Mouse (Mus musculus) bone marrow, adult 2 months (tissue): ENCODE measurements at regions not wholly inside any gene's neighbourhood (a gene's known extent, or its start where the extent isn't known, plus 50 kb on each side); places are given as distances from the start of the nearest gene placed in this dataset.

Source experiments
- H3K27ac ChIP-seq: fragments of 200-500 bp; 2 replicates; pipeline ENCODE4 v1.5.1; 2012; ENCODE audit warnings: low read depth, mild to moderate bottlenecking, control low read depth, inconsistent platforms, low read length; ENCODE audit not compliant: control insufficient read depth, poor library complexity, insufficient read depth
- H3K4me1 ChIP-seq: fragments of 200-500 bp; 2 replicates; pipeline ENCODE4 v1.6.1; 2011; ENCODE audit warnings: low read length; ENCODE audit not compliant: control insufficient read depth, insufficient read depth
- H3K4me3 ChIP-seq: fragments of 200-500 bp; replicated peaks from 2 replicates; pipeline ENCODE3; 2011; ENCODE audit warnings: mild to moderate bottlenecking, low read depth, low read length, control low read depth; ENCODE audit not compliant: control insufficient read depth
- CTCF ChIP-seq: fragments of 200-500 bp; IDR thresholded peaks from 2 replicates; pipeline ENCODE4 v1.5.1; 2011; ENCODE audit warnings: low read length, control low read depth; ENCODE audit not compliant: control insufficient read depth, insufficient read depth
- POLR2A ChIP-seq: fragments of 200-500 bp; IDR thresholded peaks from 2 replicates; pipeline ENCODE4 v1.6.1; 2011; ENCODE audit warnings: low read depth, mild to moderate bottlenecking, control low read depth, low read length, borderline replicate concordance; ENCODE audit not compliant: control insufficient read depth
- WGBS: fragments of 180-500 bp; shearing (Covaris S2); methylation state at CpG from one replicate; pipeline ENCODE4 v1.1.7; 2018; 5-methylcytosine and 5-hydroxymethylcytosine counted together

DNA sequence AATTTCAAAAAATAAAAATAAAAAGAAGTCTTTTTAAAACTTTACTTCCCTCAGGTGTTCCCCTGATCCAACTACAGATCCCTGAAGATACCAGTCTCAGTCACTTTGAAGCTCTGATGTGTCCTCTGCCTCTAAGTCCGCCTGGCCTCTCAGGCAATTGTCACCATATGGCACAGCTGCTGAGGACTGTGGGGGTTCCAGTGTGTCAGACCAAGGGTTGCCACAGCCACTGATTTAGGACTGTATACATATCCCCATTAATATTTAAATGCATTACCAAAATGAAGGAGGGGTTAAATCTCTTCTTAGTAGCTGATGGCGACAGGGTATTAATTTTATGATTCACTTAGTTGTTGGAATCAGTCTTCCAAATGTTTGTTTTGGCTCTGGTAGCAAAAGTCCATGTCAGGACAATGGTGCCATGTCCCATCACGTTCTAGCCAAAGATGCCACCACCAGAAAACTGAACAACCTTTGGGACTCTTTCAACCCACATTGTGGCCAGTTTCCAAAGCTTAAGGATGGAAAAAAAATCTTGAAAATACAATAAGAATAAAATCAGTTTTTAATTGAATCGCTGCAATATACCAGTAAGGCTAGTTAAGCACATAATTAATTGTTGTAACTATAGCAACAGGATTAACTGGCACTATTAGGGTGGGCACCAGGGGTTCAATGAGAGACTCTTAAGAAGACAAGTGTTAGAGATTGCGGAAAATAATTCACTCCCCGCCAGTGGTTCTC, 62.5 kb downstream of the Arrdc4 start:
- WGBS: 74% methylated on average over 6 of the region's 6 CpGs
- H3K4me3 ChIP-seq: no peak overlapping the region
- no peak overlapping the region for H3K27ac ChIP-seq
- peaks cover 1% of the 10 kb centered on the region; the same call in 1 of the 2 replicates for H3K4me1 ChIP-seq
- TF ChIP-seq POLR2A (no peak), CTCF (no peak)

DNA sequence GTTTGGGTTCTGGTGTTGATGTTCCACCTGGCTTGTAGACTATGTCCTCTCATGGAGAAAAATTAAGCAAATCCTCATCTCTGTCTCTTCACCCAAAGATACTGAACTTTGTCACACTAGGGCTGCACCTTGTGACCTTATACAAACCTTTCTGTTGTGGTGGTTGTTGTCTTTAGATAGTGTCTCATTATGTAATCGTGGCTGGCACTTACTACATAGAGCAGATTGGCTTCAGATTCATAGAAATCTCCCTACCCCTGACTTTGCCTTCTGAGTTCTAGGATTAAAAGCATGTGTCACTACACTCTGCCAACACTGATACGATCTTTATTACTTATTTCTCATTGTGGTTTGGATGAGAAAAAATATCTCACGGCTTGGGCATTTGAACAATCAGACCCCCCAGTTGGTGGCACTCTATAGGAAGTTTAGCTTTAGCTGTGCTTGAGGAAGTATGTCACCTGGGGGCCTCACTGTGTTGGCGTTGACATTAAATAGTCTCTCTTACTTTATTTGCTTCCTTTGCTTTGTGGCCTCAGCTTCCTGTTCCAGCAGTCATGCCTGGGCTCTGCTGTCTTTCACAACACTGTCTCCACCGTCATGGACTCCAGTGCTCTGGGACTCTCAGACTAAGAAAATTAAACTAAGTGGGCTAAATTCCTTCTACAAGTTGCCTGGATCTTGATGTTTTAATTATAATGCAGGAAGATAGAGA, 66.0 kb downstream of the Arrdc4 start:
- peaks cover 1% of the 10 kb centered on the region; the same call in 1 of the 2 replicates for H3K4me1 ChIP-seq
- H3K4me3 ChIP-seq: no peak overlapping the region
- 4% methylated on average over 5 of the region's 5 CpGs for whole genome bisulfite sequencing
- peak overlapping the region; percentile 57; the same call in 1 of the 2 replicates for H3K27ac ChIP-seq
- TF ChIP-seq CTCF: no peak
- no peak for TF ChIP-seq POLR2A

DNA sequence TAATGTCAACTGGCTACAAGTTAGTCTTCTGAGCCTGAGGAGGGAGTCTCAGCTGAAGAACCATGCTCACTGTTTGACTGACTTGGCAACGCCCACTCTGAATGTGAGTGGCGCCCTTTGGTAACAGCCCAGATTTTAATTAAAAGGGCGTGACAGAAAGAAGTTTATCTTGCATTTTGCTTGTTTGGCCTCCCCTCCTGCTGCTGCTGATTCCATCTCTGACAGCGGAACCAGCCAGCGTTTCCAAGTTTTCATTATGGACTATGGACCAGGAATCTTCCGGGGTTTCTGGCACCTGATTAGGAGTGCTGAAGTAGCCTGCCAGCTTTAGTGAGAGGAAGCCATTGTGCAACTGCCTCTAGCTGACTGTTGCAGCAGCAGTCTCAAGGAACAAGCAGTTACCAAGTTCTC, 66.7 kb downstream of the Arrdc4 start:
- Histone ChIP-seq H3K4me1 (peaks cover 1% of the 10 kb centered on the region; the same call in 1 of the 2 replicates), H3K4me3 (no peak overlapping the region), H3K27ac (peak overlapping the region; percentile 57)
- 56% methylated on average over 6 of the region's 6 CpGs for WGBS
- TF ChIP-seq CTCF (no peak), POLR2A (no peak)

DNA sequence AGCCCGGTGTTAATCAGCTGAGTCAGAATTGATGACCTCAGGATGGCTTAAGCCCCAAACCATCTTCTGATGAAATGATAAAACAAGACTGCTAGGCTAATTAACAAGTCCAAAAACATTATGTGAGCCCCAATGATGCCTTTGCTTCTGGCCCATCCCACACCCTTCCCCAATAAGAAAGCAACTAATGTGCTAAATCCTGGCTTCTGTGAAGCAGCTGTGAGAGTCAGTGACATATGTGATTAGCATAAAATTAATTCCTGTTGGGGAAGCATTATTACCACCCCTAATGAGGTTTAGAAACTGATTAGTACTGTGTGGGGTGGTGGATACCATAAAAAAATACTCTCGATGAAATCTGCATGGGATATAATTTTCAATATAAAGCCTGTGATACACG, 69.3 kb downstream of the Arrdc4 start:
- TF ChIP-seq POLR2A: no peak
- TF ChIP-seq CTCF: no peak
- Histone ChIP-seq H3K27ac (no peak overlapping the region), H3K4me3 (no peak overlapping the region), H3K4me1 (peaks cover 1% of the 10 kb centered on the region; the same call in 1 of the 2 replicates)
- WGBS: 82% methylated on average over 3 of the region's 3 CpGs

DNA sequence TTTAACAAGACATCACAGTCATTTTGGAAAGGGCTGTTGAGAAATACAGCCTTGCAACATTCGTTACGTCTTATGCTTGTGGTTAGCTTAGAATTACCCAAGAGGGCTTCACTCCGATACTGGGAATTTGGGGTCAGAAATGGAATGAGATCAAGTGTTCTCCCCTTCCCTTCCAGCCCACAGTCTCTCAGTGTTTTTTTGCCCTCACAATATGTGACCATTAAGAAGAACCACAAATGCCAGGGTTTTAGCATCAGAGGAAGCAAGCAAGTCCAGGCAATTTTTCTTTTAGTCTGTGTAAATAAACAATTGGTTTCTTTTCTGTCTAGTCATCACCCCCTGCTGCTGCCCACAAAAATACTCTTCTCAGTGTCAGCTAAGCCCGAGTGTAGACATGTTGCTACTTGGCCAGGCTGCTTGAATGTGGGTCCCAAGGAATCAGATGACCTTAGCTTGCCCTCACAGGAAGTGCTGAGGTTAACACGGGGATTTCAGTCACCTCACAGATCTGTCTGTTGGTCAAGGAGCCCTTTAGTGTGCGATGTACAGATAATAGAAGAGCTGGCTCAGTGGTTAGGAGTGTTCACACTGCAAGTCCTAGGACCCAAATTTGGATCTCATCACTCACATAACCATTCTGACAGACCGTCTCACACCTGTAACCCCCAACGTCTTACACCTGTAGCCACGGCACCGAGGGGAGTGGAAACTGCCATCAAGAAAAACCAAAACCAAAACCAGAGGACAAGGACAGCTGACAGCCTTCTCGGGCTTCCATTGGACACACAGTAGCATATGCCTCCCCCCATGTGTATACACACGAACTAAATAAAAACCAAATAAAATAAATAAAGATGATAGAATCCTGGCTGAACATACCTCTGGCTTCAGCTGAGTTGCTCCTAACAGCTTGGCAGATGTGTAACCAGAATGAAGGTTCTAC, 81.0 kb downstream of the Arrdc4 start:
- Histone ChIP-seq H3K27ac (peak overlapping the region; percentile 78; the same call in 1 of the 2 replicates), H3K4me1 (no peaks in the 10 kb centered on the region; the same call in 1 of the 2 replicates), H3K4me3 (peak overlapping the region; percentile 53)
- TF ChIP-seq CTCF (no peak), POLR2A (no peak)
- 21% methylated on average over 12 of the region's 12 CpGs for WGBS

DNA sequence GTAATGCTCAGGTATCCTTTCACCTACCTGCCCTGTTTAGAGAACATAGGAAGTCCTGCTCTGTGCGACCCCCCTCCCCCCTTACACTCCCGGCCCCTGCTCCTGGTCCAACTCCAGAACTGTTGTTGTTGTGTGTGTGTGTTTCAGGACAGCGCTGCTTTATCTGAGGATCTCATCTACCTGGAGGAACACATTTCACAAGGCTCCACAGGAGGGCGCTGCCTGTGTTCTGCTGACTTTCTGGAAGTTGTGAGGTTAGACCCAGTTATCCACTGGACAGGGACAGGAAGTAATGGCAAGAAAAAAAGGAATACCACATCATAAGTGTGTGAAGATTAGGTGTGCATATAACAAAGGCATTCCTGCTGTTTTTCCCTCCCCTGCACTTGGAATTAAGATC, 81.8 kb downstream of the Arrdc4 start:
- no peaks in the 10 kb centered on the region; the same call in 1 of the 2 replicates for H3K4me1 ChIP-seq
- no peak for TF ChIP-seq POLR2A
- peak; percentile 62 for TF ChIP-seq CTCF
- no peak overlapping the region for H3K4me3 ChIP-seq
- H3K27ac ChIP-seq: no peak overlapping the region
- 52% methylated on average over 4 of the region's 4 CpGs for WGBS

DNA sequence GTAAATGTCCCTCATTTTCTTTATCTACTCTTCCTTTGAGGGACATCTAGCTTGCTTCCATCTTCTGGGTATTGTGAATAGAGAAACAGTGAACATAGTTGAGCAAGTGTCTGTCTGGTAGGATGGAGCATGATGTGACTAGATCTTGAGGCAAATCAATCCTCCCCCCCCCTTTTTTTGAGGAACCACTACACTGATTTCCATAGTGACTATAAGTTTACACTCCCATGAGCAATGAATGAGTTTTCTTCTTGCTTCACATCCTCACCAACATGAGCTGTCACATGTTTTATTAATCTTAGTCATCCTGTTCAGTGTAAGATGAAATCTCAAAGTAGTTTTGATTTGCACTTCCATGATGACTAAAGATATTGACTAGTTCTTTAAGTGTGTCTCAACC, 92.7 kb downstream of the Arrdc4 start:
- Histone ChIP-seq H3K4me3 (no peak overlapping the region), H3K27ac (no peak overlapping the region), H3K4me1 (no peaks in the 10 kb centered on the region)
- no peak for TF ChIP-seq POLR2A
- TF ChIP-seq CTCF: no peak

DNA sequence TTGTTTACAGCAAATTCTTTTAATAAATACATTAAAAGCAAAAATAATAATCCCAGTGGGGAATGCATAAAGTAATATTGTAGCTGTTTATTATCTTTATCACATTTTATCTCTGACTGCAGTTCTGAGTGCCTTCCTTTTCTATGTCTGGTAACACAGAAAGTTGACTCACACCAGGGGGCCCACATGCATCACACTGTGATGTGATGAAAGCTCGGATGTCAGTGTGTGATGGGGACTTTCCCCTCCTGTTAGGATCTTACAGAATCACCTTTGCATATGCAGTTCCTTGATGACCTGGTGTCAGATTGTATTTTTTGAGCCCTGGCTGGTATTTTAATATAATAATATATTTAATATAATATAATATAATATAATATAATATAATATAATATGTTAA, 95.5 kb downstream of the Arrdc4 start:
- no peak overlapping the region for H3K4me3 ChIP-seq
- no peak for TF ChIP-seq POLR2A
- TF ChIP-seq CTCF: no peak
- WGBS: 59% methylated on average over 1 of the region's 1 CpGs
- H3K4me1 ChIP-seq: no peaks in the 10 kb centered on the region
- no peak overlapping the region for H3K27ac ChIP-seq

DNA sequence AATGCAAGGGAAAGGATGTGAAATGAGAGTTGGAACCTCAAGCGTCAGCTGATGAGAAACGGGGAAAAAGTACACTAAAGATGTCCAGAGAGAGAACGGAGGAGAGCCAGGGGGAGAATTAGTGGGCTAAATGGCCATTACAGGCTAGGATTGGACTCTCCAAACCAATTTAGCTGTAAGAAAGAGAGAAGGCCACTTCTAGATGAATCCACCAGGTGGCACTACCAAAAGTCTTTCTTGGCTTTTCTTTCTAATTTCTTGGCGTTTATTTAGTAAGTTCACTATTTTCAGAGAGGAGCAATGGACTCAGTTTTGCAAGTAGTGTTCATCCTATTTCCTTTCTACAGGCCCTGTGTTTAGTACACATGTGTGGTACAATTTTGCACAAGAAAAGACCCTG, 97.6 kb downstream of the Arrdc4 start:
- H3K4me1 ChIP-seq: no peaks in the 10 kb centered on the region
- H3K27ac ChIP-seq: no peak overlapping the region
- WGBS: 51% methylated on average over 4 of the region's 4 CpGs
- TF ChIP-seq POLR2A (no peak), CTCF (no peak)
- H3K4me3 ChIP-seq: no peak overlapping the region
